Mouse (Mus musculus) liver, embryonic 14.5 days (tissue): ENCODE measurements around the gene Saxo1. TPM values are rescaled to one million over a fixed set of nuclear protein-coding genes. Genes with fewer than 3 reads are reported as not detected.

Source experiments
- ATAC-seq: fragments of 200-750 bp; cut with Nextera tagmentation; 2 replicates; pipeline ENCODE4 v1.8.0; 2017; ENCODE audit warnings: moderate number of reproducible peaks, mild to moderate bottlenecking, moderate library complexity; ENCODE audit not compliant: insufficient read depth
- DNase-seq, 3 experiments: peaks; one replicate each; pipeline ENCODE4 v3.0.0-alpha.2; 2012 to 2013; ENCODE audit warnings: low read depth in 3 of 3, low spot score in 3 of 3
- H3K27ac ChIP-seq: fragments of 300-500 bp; sonication (generic); 2 replicates; pipeline ENCODE4 v1.5.1; 2014; ENCODE audit warnings: moderate library complexity, mild to moderate bottlenecking, control low read depth, inconsistent platforms
- H3K27me3 ChIP-seq: fragments of 300-500 bp; sonication (generic); 2 replicates; pipeline ENCODE4 v1.6.1; 2014; ENCODE audit warnings: mild to moderate bottlenecking, low read length, moderate library complexity; ENCODE audit not compliant: control insufficient read depth, insufficient read depth
- H3K36me3 ChIP-seq: fragments of 300-500 bp; sonication (generic); replicated peaks from 2 replicates; pipeline ENCODE4 v1.6.1; 2014; ENCODE audit warnings: low read depth; ENCODE audit not compliant: control insufficient read depth, insufficient read depth
- H3K4me1 ChIP-seq, 2 experiments: fragments of 200-500 bp in 1 of 2; fragments of 300-500 bp in 1 of 2; sonication (generic) in 1 of 2; replicated peaks; 2 replicates each; pipeline ENCODE4 v1.6.1; 2012 to 2014; ENCODE audit warnings: antibody characterized with exemption in 1 of 2, inconsistent platforms in 1 of 2, low read length in 1 of 2; ENCODE audit not compliant: control insufficient read depth in 2 of 2, insufficient read depth in 2 of 2
- H3K4me2 ChIP-seq: fragments of 300-500 bp; sonication (generic); 2 replicates; pipeline ENCODE4 v1.6.1; 2014; ENCODE audit warnings: low read depth, mild to moderate bottlenecking, control low read depth, moderate library complexity
- H3K4me3 ChIP-seq, 2 experiments: fragments of 200-500 bp in 1 of 2; fragments of 300-500 bp in 1 of 2; sonication (generic) in 1 of 2; 2 replicates each; pipeline ENCODE4 v1.5.1; 2012 to 2014; ENCODE audit warnings: low read depth in 2 of 2, low read length in 2 of 2, mild to moderate bottlenecking in 2 of 2, control low read depth in 1 of 2, inconsistent platforms in 1 of 2, moderate library complexity in 1 of 2; ENCODE audit not compliant: insufficient read depth in 1 of 2
- H3K9ac ChIP-seq: fragments of 300-500 bp; sonication (generic); replicated peaks from 2 replicates; pipeline ENCODE4 v1.6.1; 2014; ENCODE audit warnings: mild to moderate bottlenecking, control low read depth, moderate library complexity
- H3K9me3 ChIP-seq: fragments of 300-500 bp; sonication (generic); 2 replicates; pipeline ENCODE4 v1.6.1; 2016; ENCODE audit warnings: low read length, mixed read lengths; ENCODE audit not compliant: control insufficient read depth
- CTCF ChIP-seq: IDR thresholded peaks from 2 replicates; pipeline ENCODE4 v1.5.1; 2016; ENCODE audit warnings: antibody characterized with exemption, low read depth, control low read depth
- EP300 ChIP-seq: IDR thresholded peaks from 2 replicates; pipeline ENCODE4 v1.6.1; 2016; ENCODE audit warnings: antibody characterized with exemption, low read depth
- WGBS: fragments of 180-500 bp; shearing (Covaris S2); extraction: QIAGEN DNeasy Blood & Tissue Kit; methylation state at CpG from one replicate; pipeline ENCODE4 v1.1.7; 2014; ENCODE audit not compliant: insufficient replicate concordance; 5-methylcytosine and 5-hydroxymethylcytosine counted together
- polyA plus RNA-seq, 2 experiments: library from polyadenylated mRNA; depleted of rRNA in 1 of 2; stranded (reverse) in 1 of 2; unstranded in 1 of 2; fragments of >200 nt; fragmentation: Nextera tagmentation in 1 of 2; extraction: Ambion mirVana in 1 of 2; gene quantifications; 2 replicates each; pipeline versions ENCODE4 v1.2.1 to v1.2.3; 2012 to 2014

Gene Saxo1
- polyA plus RNA-seq, 2 experiments = not detected

DNA sequence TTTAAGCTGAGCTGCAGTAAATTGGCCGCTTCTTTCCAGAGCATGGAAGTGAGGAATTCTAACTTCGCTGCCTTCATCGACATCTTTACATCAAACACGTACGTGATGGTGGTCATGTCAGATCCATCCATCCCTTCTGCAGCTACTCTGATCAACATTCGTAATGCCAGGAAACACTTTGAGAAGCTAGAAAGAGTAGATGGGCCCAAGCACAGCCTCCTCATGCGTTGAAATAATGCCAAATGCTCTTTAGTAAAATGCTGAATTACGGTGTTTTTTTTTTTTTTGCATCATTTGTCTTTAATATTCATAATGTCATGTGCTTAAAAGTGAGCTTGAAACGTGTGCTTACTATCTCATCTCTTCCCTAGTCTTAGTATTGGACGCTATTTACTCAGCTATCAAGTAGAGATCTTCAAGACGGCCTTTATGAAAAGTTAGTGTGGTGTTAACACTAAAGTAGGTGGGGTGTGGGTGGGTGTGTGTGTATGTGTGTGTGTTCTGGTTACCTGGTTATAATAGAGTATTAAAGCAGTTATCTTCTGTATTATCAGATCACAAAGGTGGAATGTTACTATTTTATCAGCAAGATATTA is 18.6 kb upstream of the Saxo1 start:
- WGBS = 5% methylated on average over 11 of the region's 11 CpGs
- ATAC-seq (no peak), DNase-seq (no peak)
- Histone ChIP-seq H3K4me2 (peak overlapping the region; percentile 96), H3K27me3 (peaks cover 2% of the 10 kb centered on the region; the same call in 1 of the 2 replicates), H3K27ac (peak overlapping the region; percentile 98), H3K36me3 (peaks cover 9% of the 10 kb centered on the region; the same call in 1 of the 2 replicates), H3K9ac (peak overlapping the region; percentile 97), H3K4me1 (peaks cover 9 to 18% of the 10 kb centered on the region in 2 experiments), H3K4me3 (peak overlapping the region; percentile 88 to 98), H3K9me3 (no peaks in the 10 kb centered on the region)
- no peak for TF ChIP-seq CTCF
- TF ChIP-seq EP300 = no peak

DNA sequence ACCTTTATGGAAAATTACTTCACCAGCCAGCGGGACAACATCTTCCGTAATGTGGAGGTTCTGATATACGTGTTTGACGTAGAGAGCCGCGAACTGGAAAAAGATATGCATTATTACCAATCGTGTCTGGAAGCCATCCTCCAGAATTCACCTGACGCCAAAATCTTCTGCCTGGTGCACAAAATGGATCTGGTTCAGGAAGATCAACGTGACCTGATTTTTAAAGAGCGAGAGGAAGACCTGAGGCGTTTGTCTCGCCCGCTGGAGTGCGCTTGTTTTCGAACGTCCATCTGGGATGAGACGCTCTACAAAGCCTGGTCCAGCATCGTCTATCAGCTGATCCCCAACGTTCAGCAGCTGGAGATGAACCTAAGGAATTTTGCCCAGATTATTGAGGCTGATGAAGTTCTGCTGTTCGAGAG is 18.0 kb upstream of the Saxo1 start:
- Histone ChIP-seq H3K27me3 (peaks cover 2% of the 10 kb centered on the region; the same call in 1 of the 2 replicates), H3K4me2 (peak overlapping the region; percentile 96), H3K4me1 (peaks cover 9 to 18% of the 10 kb centered on the region in 2 experiments), H3K36me3 (peaks cover 9% of the 10 kb centered on the region; the same call in 1 of the 2 replicates), H3K4me3 (peak overlapping the region; percentile 88 to 98), H3K9me3 (no peaks in the 10 kb centered on the region), H3K27ac (peak overlapping the region; percentile 98), H3K9ac (peak overlapping the region; percentile 97)
- peak; percentile 11 to 30 (median 18) for DNase-seq
- ATAC-seq = no peak
- TF ChIP-seq EP300 = no peak
- TF ChIP-seq CTCF = no peak
- WGBS = under 1% methylated on average over 20 of the region's 20 CpGs

DNA sequence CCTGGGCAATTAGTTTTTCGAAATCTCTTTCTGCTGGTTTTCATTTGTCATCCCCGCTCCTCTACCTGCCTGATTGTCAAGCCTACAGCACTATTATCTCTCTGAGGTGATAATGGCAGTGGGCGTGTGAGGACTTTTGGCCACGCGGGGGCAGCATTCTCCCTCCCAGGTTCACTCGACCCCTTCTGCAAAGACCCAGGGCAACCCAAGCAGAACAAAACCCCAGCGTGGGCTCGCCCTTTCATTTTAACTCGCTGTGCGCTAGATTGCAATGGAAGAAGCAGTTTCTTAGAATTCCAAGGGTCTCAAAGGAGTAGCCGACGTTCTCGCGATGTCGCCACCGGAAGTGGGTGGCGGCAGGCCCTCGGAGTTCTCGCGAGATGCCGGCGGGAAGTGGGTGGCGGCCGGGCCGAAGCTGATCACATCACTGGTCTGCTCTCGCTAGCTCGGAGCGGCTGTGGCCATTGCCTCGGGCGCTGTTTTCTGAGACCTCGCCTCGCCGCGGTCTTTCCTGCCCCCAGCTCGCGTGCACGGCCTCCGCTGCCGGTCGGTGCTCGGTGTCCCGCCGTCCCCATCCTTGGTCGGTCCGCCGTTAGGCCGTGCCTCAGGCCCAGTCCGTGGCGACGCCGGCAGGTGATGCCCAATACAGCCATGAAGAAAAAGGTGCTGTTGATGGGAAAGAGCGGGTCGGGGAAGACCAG is 17.3 kb upstream of the Saxo1 start, which contains the start of gene Rraga:
TSS of gene Rraga (plus strand) at position 386 of the 701 bp plus-strand sequence.
- H3K4me3 ChIP-seq = peak within 1 kb of the TSS; percentile 88 to 98
- under 1% methylated on average over 50 of the region's 53 CpGs for WGBS
- peaks cover 9 to 18% of the 10 kb centered on the region in 2 experiments for H3K4me1 ChIP-seq
- peaks cover 4% of the 10 kb centered on the region; the same call in 1 of the 2 replicates for H3K36me3 ChIP-seq
- H3K27ac ChIP-seq = peak within 1 kb of the TSS; percentile 98
- peak within 1 kb of the TSS; percentile 96 for H3K4me2 ChIP-seq
- TF ChIP-seq EP300 = peak; percentile 93
- peak; percentile 97 for TF ChIP-seq CTCF
- no peaks in the 10 kb centered on the region for H3K9me3 ChIP-seq
- DNase-seq = peak; percentile 84 to 90 (median 88)
- peak; percentile 96 for ATAC-seq
- H3K27me3 ChIP-seq = peaks cover 2% of the 10 kb centered on the region; the same call in 1 of the 2 replicates
- H3K9ac ChIP-seq = peak within 1 kb of the TSS; percentile 97

DNA sequence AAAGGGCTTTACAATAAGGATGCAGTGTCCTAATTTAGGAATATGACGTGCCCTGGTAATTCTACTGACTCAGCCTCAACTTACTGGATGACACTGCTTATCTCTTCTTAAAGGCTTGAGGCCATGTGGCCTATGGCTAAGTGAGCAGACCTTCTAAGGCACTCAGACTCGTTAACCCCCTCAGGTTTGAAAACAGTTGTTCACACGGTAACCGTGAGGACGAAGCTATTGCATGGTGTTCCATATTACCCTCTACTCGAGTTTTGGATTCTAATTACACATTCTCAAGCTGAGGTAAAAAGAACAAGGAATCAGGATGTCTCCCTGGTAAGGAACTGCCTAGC is 16.8 kb upstream of the Saxo1 start:
- peak overlapping the region; percentile 97 for H3K9ac ChIP-seq
- DNase-seq (peak in 2 of 3 experiments; percentile 12 to 32), ATAC-seq (peak; percentile 26; the same call in 1 of the 2 replicates)
- H3K4me3 ChIP-seq = peak overlapping the region; percentile 88 to 98
- H3K27me3 ChIP-seq = peaks cover 2% of the 10 kb centered on the region; the same call in 1 of the 2 replicates
- H3K4me2 ChIP-seq = peak overlapping the region; percentile 96
- peak overlapping the region; percentile 98 for H3K27ac ChIP-seq
- H3K36me3 ChIP-seq = peaks cover 2% of the 10 kb centered on the region; the same call in 1 of the 2 replicates
- no peaks in the 10 kb centered on the region for H3K9me3 ChIP-seq
- TF ChIP-seq CTCF = no peak
- 10% methylated on average over 6 of the region's 6 CpGs for WGBS
- peaks cover 9 to 18% of the 10 kb centered on the region in 2 experiments for H3K4me1 ChIP-seq

DNA sequence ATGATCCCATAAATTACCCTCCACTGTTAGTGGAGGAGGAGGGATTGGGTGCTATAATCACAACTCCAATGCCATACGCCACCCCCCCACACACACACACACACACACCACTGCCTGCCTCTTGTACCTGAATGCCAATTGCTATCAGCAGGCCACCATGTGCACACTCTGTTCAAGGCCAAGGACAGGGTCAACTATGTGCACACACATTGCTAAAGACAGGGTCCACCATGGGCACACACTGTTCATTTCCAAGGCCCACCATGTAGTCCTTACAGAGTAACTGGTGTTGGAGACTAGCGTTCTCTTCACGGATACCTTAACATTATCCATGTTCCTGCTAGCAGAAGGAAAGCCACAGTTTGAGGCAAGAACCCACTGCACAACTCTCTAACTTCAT is 2.9 kb upstream of the Saxo1 start:
- H3K4me1 ChIP-seq = no peaks in the 10 kb centered on the region
- no peaks in the 10 kb centered on the region for H3K27me3 ChIP-seq
- WGBS = 80% methylated on average over 3 of the region's 3 CpGs
- ATAC-seq (no peak), DNase-seq (no peak)
- no peaks in the 10 kb centered on the region for H3K36me3 ChIP-seq
- H3K27ac ChIP-seq = no peak overlapping the region
- no peak overlapping the region for H3K4me2 ChIP-seq
- no peak overlapping the region for H3K9ac ChIP-seq
- TF ChIP-seq EP300 (no peak), CTCF (no peak)
- H3K9me3 ChIP-seq = no peaks in the 10 kb centered on the region
- no peak overlapping the region for H3K4me3 ChIP-seq
